Mouse (Mus musculus) heart, postnatal 0 days (tissue): Measurements from ENCODE around the gene Snx1. TPM values are rescaled to one million over a fixed set of nuclear protein-coding genes. Genes with fewer than 3 reads are reported as not detected.

ENCODE experiments used
- ATAC-seq: fragments of 200-750 bp; cut with Nextera tagmentation; 2 replicates; pipeline ENCODE4 v1.8.0; 2017; ENCODE audit warnings: low read depth, moderate number of reproducible peaks, moderate library complexity; ENCODE audit not compliant: insufficient read depth
- DNase-seq: peaks from one replicate; pipeline ENCODE4 v3.0.0-alpha.2; 2016; ENCODE audit warnings: low spot score
- H3K27ac ChIP-seq: fragments of 300-500 bp; sonication (generic); 2 replicates; pipeline ENCODE4 v1.5.1; 2014; ENCODE audit warnings: low read depth, mild to moderate bottlenecking
- H3K27me3 ChIP-seq: fragments of 300-500 bp; sonication (generic); 2 replicates; pipeline ENCODE4 v1.6.1; 2014; ENCODE audit warnings: low read length, mixed read lengths; ENCODE audit not compliant: control insufficient read depth, insufficient read depth
- H3K36me3 ChIP-seq: fragments of 300-500 bp; sonication (generic); replicated peaks from 2 replicates; pipeline ENCODE4 v1.6.1; 2014; ENCODE audit warnings: low read length, mixed read lengths; ENCODE audit not compliant: control insufficient read depth, insufficient read depth
- H3K4me1 ChIP-seq: fragments of 300-500 bp; sonication (generic); 2 replicates; pipeline ENCODE4 v1.6.1; 2014; ENCODE audit warnings: antibody characterized with exemption; ENCODE audit not compliant: control insufficient read depth, insufficient read depth
- H3K4me2 ChIP-seq: fragments of 300-500 bp; sonication (generic); 2 replicates; pipeline ENCODE4 v1.6.1; 2014; ENCODE audit warnings: low read depth, mild to moderate bottlenecking, low read length, moderate library complexity
- H3K4me3 ChIP-seq: fragments of 300-500 bp; sonication (generic); 2 replicates; pipeline ENCODE4 v1.5.1; 2014; ENCODE audit warnings: low read depth, low read length
- H3K9ac ChIP-seq: fragments of 300-500 bp; sonication (generic); replicated peaks from 2 replicates; pipeline ENCODE4 v1.6.1; 2014; ENCODE audit warnings: low read depth, low read length, mixed read lengths
- H3K9me3 ChIP-seq: fragments of 300-500 bp; sonication (generic); replicated peaks from 2 replicates; pipeline ENCODE4 v1.6.1; 2016; ENCODE audit warnings: low read length; ENCODE audit not compliant: control insufficient read depth
- CTCF ChIP-seq: IDR thresholded peaks from 2 replicates; pipeline ENCODE4 v1.5.1; 2016; ENCODE audit warnings: antibody characterized with exemption, control low read depth, low read depth
- EP300 ChIP-seq: IDR thresholded peaks from 2 replicates; pipeline ENCODE4 v1.6.1; 2016; ENCODE audit warnings: antibody characterized with exemption, low read depth
- WGBS: fragments of 180-500 bp; shearing (Covaris S2); extraction: QIAGEN DNeasy Blood & Tissue Kit; methylation state at CpG from one replicate; pipeline ENCODE4 v1.1.7; 2014; 5-methylcytosine and 5-hydroxymethylcytosine counted together
- polyA plus RNA-seq: library from polyadenylated mRNA; unstranded; fragments of >200 nt; fragmentation: Nextera tagmentation; extraction: Ambion mirVana; gene quantifications from 2 replicates; pipeline ENCODE4 v1.2.1, GENCODE M21; 2015
- total RNA-seq: library from RNA; depleted of rRNA; stranded (reverse); fragments of >200 nt; gene quantifications from 2 replicates; pipeline ENCODE4 v1.2.3, GENCODE M21; 2014; ENCODE audit warnings: low replicate concordance; rRNA removed

Gene Snx1
- total RNA-seq (38.0 and 63.4 TPM in 2 replicates), polyA plus RNA-seq (44.6 and 47.3 TPM in 2 replicates)

DNA sequence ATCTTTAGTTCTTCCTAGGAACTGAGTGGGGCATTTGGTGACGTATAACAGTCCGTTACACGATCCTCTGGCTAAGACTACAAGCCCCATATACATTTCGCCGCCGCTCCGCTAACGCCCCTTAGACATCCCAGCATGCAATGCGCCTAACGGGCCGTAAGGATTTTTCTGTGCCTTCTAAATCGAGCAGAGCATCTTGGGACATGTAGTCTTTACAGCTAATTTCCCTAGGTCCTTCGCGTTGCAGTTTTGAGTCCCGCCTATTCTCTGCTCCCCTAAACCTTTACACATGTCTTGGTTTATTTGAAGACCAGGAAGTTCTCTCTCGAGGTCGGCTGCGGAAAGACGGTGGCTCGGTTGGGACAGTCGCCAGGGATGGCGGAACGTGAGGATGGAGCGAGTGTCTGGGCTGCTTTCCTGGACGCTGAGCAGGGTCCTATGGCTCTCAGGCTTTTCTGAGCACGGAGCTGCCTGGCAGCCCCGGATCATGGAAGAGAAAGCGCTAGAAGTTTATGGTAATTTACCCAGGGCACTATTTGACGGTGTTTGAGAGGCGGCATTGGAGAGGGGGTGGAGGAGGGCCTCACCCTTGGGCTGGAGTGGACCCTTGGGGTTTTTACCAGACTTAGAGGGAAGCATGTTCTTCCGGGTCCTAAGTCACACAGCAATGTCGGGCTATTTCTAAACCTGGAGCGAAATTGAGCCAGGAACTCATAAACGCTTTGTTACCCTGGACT lies at the start of gene Snx1, which contains the start of gene Ciao2a:
Gene Snx1, minus strand, starts transcription at position 132 of the 737 bp plus-strand sequence.
Gene Ciao2a, plus strand, starts transcription at position 156 of the 737 bp plus-strand sequence.
- WGBS = under 1% methylated on average over 34 of the region's 34 CpGs
- peak; percentile 97 for DNase-seq

DNA sequence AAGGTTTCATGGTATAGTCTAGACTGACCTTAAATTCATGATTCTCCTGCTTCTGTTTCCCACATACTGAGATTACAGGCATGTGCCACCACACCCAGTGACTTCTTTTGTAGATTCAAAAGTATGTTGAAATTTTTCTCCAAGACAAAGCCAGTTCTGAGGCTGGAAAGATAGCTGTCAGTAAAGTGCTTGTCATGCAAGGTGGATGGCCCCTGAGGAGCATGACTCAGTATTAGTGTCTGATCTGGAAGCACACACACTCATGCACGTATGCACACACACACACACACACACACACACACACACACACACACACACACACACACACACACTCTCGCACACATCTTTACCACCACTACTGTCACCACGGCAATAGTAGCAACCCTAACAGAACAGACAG lies 48.6 kb upstream of the Snx1 start:
- no peak for TF ChIP-seq CTCF
- TF ChIP-seq EP300 = no peak
- 86% methylated on average over 3 of the region's 3 CpGs for WGBS
- no peaks in the 10 kb centered on the region for H3K36me3 ChIP-seq
- DNase-seq (no peak), ATAC-seq (no peak)
- H3K27me3 ChIP-seq = no peaks in the 10 kb centered on the region
- H3K4me1 ChIP-seq = no peaks in the 10 kb centered on the region
- H3K27ac ChIP-seq = no peak overlapping the region
- H3K9me3 ChIP-seq = no peaks in the 10 kb centered on the region
- H3K4me2 ChIP-seq = no peak overlapping the region
- H3K4me3 ChIP-seq = no peak overlapping the region
- no peak overlapping the region for H3K9ac ChIP-seq

More for the DNA sequence above, at the start of gene Snx1, which contains the start of gene Ciao2a:
- Histone ChIP-seq H3K9ac (peak within 1 kb of the TSS; percentile 38), H3K4me2 (peak within 1 kb of the TSS; percentile 89), H3K36me3 (0 out of 2 replicates have a peak, but pooled peaks cover 4% of the 10 kb centered on the region), H3K9me3 (no peaks in the 10 kb centered on the region), H3K27ac (peak within 1 kb of the TSS; percentile 75), H3K4me3 (peak within 1 kb of the TSS; percentile 64), H3K4me1 (peaks cover 22% of the 10 kb centered on the region), H3K27me3 (no peaks in the 10 kb centered on the region)
- TF ChIP-seq CTCF = no peak
- TF ChIP-seq EP300 = no peak
- ATAC-seq = peak; percentile 62

DNA sequence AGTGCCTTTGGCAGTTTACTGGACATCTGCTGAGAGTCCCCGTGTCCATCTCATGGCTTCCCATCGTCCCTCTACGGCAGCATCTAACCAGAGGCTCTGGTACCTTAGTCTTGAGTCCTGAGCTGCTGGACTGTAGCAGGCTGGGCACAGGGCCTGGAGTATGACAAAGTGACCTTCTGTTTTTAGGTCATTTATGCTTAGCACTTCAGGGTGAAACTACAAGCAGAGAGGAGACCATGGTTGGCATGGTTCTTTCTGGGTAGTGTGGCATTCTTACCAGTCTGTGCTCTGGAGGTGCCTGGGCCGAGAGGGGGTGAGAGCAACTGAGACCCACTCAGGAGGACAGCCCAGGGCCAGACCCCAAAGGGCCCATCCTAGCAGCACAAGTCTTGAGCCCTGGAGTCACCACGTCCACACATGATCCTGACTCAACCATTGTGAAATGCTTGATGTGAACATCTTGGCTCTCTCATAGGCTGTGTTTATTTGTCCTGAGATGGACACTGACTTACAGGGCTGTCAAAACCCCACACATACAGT lies 47.0 kb upstream of the Snx1 start:
- WGBS = 89% methylated on average over 5 of the region's 5 CpGs
- ATAC-seq (no peak), DNase-seq (no peak)
- Histone ChIP-seq H3K9ac (no peak overlapping the region), H3K4me2 (no peak overlapping the region), H3K4me3 (no peak overlapping the region), H3K4me1 (no peaks in the 10 kb centered on the region), H3K9me3 (no peaks in the 10 kb centered on the region), H3K27ac (no peak overlapping the region), H3K36me3 (no peaks in the 10 kb centered on the region), H3K27me3 (no peaks in the 10 kb centered on the region)
- no peak for TF ChIP-seq CTCF
- no peak for TF ChIP-seq EP300

DNA sequence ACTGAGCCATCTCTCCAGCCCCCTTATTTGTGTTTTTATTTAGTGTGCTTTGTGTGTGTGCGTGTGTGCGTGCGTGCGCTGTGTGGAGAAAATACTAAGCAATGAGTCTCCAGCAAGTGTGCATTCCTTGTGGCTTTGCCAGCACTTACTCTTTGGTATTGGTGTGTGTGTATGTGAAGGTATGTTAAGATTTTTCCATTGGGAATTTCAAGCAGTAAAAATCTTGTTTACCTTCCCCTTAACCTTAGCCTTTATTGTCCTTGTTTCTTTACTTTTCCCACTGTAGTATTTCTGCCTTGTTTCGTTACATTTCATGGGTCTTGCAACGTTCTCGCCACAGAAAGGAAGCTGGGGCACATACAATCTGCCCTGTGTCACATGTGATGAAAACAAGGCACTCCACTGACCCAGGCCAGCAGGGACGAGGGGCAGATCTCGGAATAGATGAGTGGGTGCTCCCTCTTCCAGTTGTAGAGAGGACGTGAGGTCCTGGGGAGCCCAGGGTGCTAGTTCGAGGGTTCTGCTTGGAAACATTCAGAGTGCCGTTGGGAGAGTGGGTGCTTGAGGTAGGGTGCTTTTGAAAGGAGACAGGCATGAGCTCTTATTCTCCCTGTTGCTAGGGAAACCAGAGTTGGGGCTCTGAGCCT lies 45.0 kb upstream of the Snx1 start:
- Histone ChIP-seq H3K9me3 (no peaks in the 10 kb centered on the region), H3K9ac (no peak overlapping the region), H3K36me3 (no peaks in the 10 kb centered on the region), H3K4me1 (no peaks in the 10 kb centered on the region), H3K4me2 (no peak overlapping the region), H3K27ac (no peak overlapping the region), H3K27me3 (no peaks in the 10 kb centered on the region), H3K4me3 (no peak overlapping the region)
- 58% methylated on average over 12 of the region's 12 CpGs for WGBS
- DNase-seq = no peak
- no peak for ATAC-seq
- no peak for TF ChIP-seq EP300
- no peak for TF ChIP-seq CTCF

GRCm38 (mm10) chr9:66170506-66170905 lies 44.1 kb upstream of the Snx1 start:
- ATAC-seq = no peak
- Histone ChIP-seq H3K4me1 (no peaks in the 10 kb centered on the region), H3K9me3 (no peaks in the 10 kb centered on the region), H3K4me2 (no peak overlapping the region), H3K36me3 (no peaks in the 10 kb centered on the region), H3K9ac (no peak overlapping the region), H3K4me3 (no peak overlapping the region), H3K27ac (no peak overlapping the region), H3K27me3 (no peaks in the 10 kb centered on the region)
- no peak for DNase-seq
- TF ChIP-seq EP300 = no peak
- TF ChIP-seq CTCF = no peak
- WGBS = 77% methylated on average over 5 of the region's 5 CpGs
